Mouse (Mus musculus) liver, postnatal 0 days (tissue): ENCODE measurements around the gene Gatad2a.

ENCODE experiments used
- CTCF ChIP-seq: sonication (generic); IDR thresholded peaks from 2 replicates; pipeline ENCODE4 v1.5.1; 2016; ENCODE audit warnings: antibody characterized with exemption, low read depth
- EP300 ChIP-seq: IDR thresholded peaks from 2 replicates; pipeline ENCODE4 v1.6.1; 2016; ENCODE audit warnings: antibody characterized with exemption, low read depth, mild to moderate bottlenecking

- TF ChIP-seq CTCF (no peak), EP300 (peak; percentile 79)
Measured at GRCm38 (mm10) chr8:69919876-69920662, 76.1 kb downstream of the Gatad2a start.
